Comparison of ENCODE assay signal across 20 mouse cellular contexts in genomic region chr2:73591246-73591645, GRCm38 (mm10). TPM values are rescaled to one million over a fixed set of nuclear protein-coding genes. Genes with fewer than 3 reads are reported as not detected.
"Had no signal": no experiment of that assay in that cellular context is flagged by ENCODE, and none has a peak within 500 bp of the region (broad histone marks: within the 10 kb centered on the region; RNA-seq: fewer than 3 reads in every experiment).

No protein-coding gene starts in this region.

- H3K9ac ChIP-seq: liver, embryonic 14.5 days; liver, postnatal 0 days; midbrain, embryonic 12.5 days; neural tube, embryonic 12.5 days had no signal

- H3K27me3 ChIP-seq: limb, embryonic 15.5 days; neural tube, embryonic 15.5 days had no signal

- H3K4me2 ChIP-seq: liver, embryonic 11.5 days had no signal

- DNase-seq: kidney, adult 2 months; kidney, postnatal 25 days; liver, postnatal 0 days; lung, postnatal 36 days; right cerebral cortex, adult 18-20 months; right cerebral cortex, postnatal 14 days; right cerebral cortex, postnatal 4 days; thymus, adult 2 months; thymus, postnatal 14 days had no signal

- H3K27ac ChIP-seq: limb, embryonic 12.5 days; limb, embryonic 15.5 days; liver, embryonic 14.5 days; midbrain, embryonic 12.5 days; neural tube, embryonic 12.5 days; neural tube, embryonic 15.5 days had no signal

- H3K9me3 ChIP-seq: limb, embryonic 12.5 days; limb, embryonic 15.5 days; midbrain, embryonic 12.5 days; neural tube, embryonic 12.5 days; neural tube, embryonic 15.5 days had no signal

- ATAC-seq: intestine, postnatal 0 days; liver, postnatal 0 days; midbrain, embryonic 16.5 days had no signal

- H3K36me3 ChIP-seq: limb, embryonic 12.5 days; limb, embryonic 15.5 days; midbrain, embryonic 12.5 days; neural tube, embryonic 12.5 days; neural tube, embryonic 15.5 days had no signal

- H3K4me3 ChIP-seq: midbrain, embryonic 12.5 days; neural tube, embryonic 12.5 days; neural tube, embryonic 15.5 days had no signal

RNA-seq across cellular contexts. Expression of gene Chrna1, which starts 11.1 kb away (rescaled TPM):
- total RNA-seq: monocyte, adult 5-6 weeks had no signal
- polyA plus RNA-seq: kidney, adult 2 months; large intestine, adult 2 months had no signal
